Mouse (Mus musculus) MEL (cell line): ENCODE data around the gene Slc25a23.
"Not testable (repeated sequence)": the region's sequence is repeated elsewhere in the genome, so short reads cannot be mapped to it uniquely, and the experiment has no call there.

Experiments used
- CTCF ChIP-seq, 3 experiments: IDR thresholded peaks in 2 of 3; conservative IDR thresholded peaks in 1 of 3; 2 replicates each; pipeline ENCODE4 v1.5.1; 2011 to 2012; ENCODE audit warnings: low read length in 3 of 3, low read depth in 2 of 3, mild to moderate bottlenecking in 2 of 3, improper control_type of control experiment in 1 of 3, inconsistent platforms in 1 of 3, mixed read lengths in 1 of 3, moderate library complexity in 1 of 3; ENCODE audit not compliant: control insufficient read depth in 1 of 3, insufficient read depth in 1 of 3, poor library complexity in 1 of 3, severe bottlenecking in 1 of 3
- NRF1 ChIP-seq: IDR thresholded peaks from 2 replicates; pipeline ENCODE4 v1.6.1; 2014; ENCODE audit warnings: low read depth, mild to moderate bottlenecking, inconsistent platforms, low read length, improper control_type of control experiment, moderate library complexity; ENCODE audit not compliant: poor library complexity, insufficient read depth, severe bottlenecking
- ZC3H11A ChIP-seq: IDR thresholded peaks from 2 replicates; pipeline ENCODE4 v1.6.1; 2012; ENCODE audit warnings: low read depth, mild to moderate bottlenecking, inconsistent platforms, low read length, improper control_type of control experiment

DNA sequence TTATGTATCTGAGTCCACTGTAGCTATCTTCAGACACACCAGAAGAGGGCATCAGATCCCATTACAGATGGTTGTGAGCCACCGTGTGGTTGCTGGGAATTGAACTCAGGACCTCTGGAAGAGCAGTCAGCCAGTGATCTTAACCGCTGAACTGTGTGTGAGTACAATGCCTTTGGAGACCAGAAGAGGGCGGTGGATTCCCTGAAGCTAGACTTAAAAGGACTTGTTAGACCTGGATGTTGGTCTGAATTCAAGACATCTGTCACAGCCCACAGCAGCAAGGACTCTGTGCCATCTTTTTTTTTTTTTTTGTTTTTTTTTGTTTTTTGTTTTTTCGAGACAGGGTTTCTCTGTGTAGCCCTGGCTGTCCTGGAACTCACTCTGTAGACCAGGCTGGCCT lies 8.0 kb downstream of the Slc25a23 start:
- peak; percentile 61 for TF ChIP-seq ZC3H11A
- not testable (repeated sequence) for TF ChIP-seq NRF1
- peak; percentile 38 to 66 (median 44); a peak in 5 of 6 replicates for TF ChIP-seq CTCF (IDR thresholded peaks at IDR 0.05 in 2 of 3, conservative IDR thresholded peaks at IDR 0.05 in 1 of 3; ENCODE audit: control insufficient read depth in 1 of 3, insufficient read depth in 1 of 3, low read depth in 2 of 3, low read length in 3 of 3, poor library complexity in 1 of 3, severe bottlenecking in 1 of 3)
